Mouse (Mus musculus) bone marrow, adult 2 months (tissue): ENCODE measurements around the gene Homer2.

Source experiments
- CTCF ChIP-seq: fragments of 200-500 bp; IDR thresholded peaks from 2 replicates; pipeline ENCODE4 v1.5.1; 2011; ENCODE audit warnings: low read length, control low read depth; ENCODE audit not compliant: control insufficient read depth, insufficient read depth
- POLR2A ChIP-seq: fragments of 200-500 bp; IDR thresholded peaks from 2 replicates; pipeline ENCODE4 v1.6.1; 2011; ENCODE audit warnings: low read depth, mild to moderate bottlenecking, control low read depth, low read length, borderline replicate concordance; ENCODE audit not compliant: control insufficient read depth

DNA sequence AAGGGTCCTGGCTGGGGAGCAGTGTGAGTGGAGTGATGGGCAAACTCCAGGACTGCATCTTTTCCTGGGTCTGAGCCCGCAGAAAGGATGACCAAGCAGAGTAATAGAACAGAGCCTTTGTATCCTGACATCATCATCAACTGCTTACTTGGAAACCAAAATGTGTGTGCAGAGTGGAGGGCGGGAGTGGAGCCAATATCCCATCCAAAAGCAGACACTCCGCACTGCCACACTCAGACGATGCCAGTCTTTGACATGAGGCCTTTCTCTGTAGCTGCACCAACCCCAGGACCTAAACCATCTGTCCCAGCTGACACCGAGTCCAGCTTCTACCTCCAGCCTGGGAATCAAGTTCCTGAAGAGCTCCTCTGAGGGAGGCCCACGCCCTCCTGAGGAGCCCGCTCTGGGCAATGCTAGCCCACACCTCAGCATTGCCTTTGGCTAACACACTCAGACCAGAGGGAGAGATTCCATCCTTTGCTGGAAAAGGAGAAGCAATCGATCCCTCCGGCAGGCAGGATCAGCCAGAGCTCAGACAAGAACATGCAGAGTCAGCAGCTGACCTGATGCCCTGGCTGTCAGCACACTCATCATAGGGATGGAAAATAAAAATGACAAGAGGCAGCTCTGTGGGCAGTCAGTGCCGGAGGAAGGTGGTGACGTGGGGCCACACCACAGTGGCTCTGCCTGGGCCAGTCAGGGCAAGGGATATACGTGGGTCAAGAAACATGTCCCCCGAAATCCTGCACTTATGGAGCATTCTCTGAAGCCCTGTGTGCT, 94.3 kb downstream of the Homer2 start:
- TF ChIP-seq CTCF = no peak
- no peak for TF ChIP-seq POLR2A
